Mouse (Mus musculus) heart, embryonic 11.5 days (tissue): Measurements from ENCODE around the gene Xcr1. TPM values are rescaled to one million over a fixed set of nuclear protein-coding genes. Genes with fewer than 3 reads are reported as not detected.

Source experiments
- ATAC-seq: fragments of 200-750 bp; cut with Nextera tagmentation; replicated peaks from 2 replicates; pipeline ENCODE4 v1.8.0; 2017; ENCODE audit warnings: moderate library complexity; ENCODE audit not compliant: insufficient number of reproducible peaks, low FRiP score, low TSS enrichment
- H3K27ac ChIP-seq: fragments of 300-500 bp; sonication (generic); 2 replicates; pipeline ENCODE4 v1.5.1; 2014; ENCODE audit warnings: mild to moderate bottlenecking, low read depth, low read length
- H3K27me3 ChIP-seq: fragments of 300-500 bp; sonication (generic); 2 replicates; pipeline ENCODE4 v1.6.1; 2014; ENCODE audit warnings: mild to moderate bottlenecking, low read length, mixed read lengths; ENCODE audit not compliant: control insufficient read depth, insufficient read depth
- H3K36me3 ChIP-seq: fragments of 300-500 bp; sonication (generic); 2 replicates; pipeline ENCODE4 v1.6.1; 2014; ENCODE audit warnings: mild to moderate bottlenecking, low read length, moderate library complexity, mixed read lengths; ENCODE audit not compliant: control insufficient read depth, insufficient read depth
- H3K4me1 ChIP-seq: fragments of 300-500 bp; sonication (generic); 2 replicates; pipeline ENCODE4 v1.6.1; 2014; ENCODE audit warnings: low read length; ENCODE audit not compliant: control insufficient read depth, insufficient read depth
- H3K4me2 ChIP-seq: fragments of 300-500 bp; sonication (generic); 2 replicates; pipeline ENCODE4 v1.6.1; 2014; ENCODE audit warnings: mild to moderate bottlenecking, moderate library complexity
- H3K4me3 ChIP-seq: fragments of 300-500 bp; sonication (generic); 2 replicates; pipeline ENCODE4 v1.5.1; 2014; ENCODE audit warnings: low read depth, low read length
- H3K9ac ChIP-seq: fragments of 300-500 bp; sonication (generic); 2 replicates; pipeline ENCODE4 v1.6.1; 2014; ENCODE audit warnings: mild to moderate bottlenecking, low read depth, low read length, moderate library complexity
- H3K9me3 ChIP-seq: fragments of 300-500 bp; sonication (generic); replicated peaks from 2 replicates; pipeline ENCODE4 v1.6.1; 2016; ENCODE audit warnings: low read length; ENCODE audit not compliant: control insufficient read depth
- WGBS: fragments of 180-500 bp; shearing (Covaris S2); extraction: QIAGEN DNeasy Blood & Tissue Kit; methylation state at CpG from one replicate; pipeline ENCODE4 v1.1.7; 2014; ENCODE audit not compliant: insufficient replicate concordance; 5-methylcytosine and 5-hydroxymethylcytosine counted together
- polyA plus RNA-seq: library from polyadenylated mRNA; unstranded; fragments of >200 nt; fragmentation: Nextera tagmentation; extraction: Ambion mirVana; gene quantifications from 2 replicates; pipeline ENCODE4 v1.2.1, GENCODE M21; 2014

Gene Xcr1
- not detected in 2 replicates for polyA plus RNA-seq

- no peaks in the 10 kb centered on the region for H3K9me3 ChIP-seq
- no peaks in the 10 kb centered on the region for H3K4me1 ChIP-seq
- H3K4me3 ChIP-seq: no peak within 1 kb of the TSS
- no peaks in the 10 kb centered on the region for H3K36me3 ChIP-seq
- H3K9ac ChIP-seq: no peak within 1 kb of the TSS
- WGBS: 82% methylated on average over 9 of the region's 9 CpGs
- no peaks in the 10 kb centered on the region for H3K27me3 ChIP-seq
- no peak within 1 kb of the TSS for H3K4me2 ChIP-seq
- no peak for ATAC-seq
- H3K27ac ChIP-seq: no peak within 1 kb of the TSS
Measured at GRCm38 (mm10) chr9:123861929-123862328, at the start of gene Xcr1. TSS of gene Xcr1 (minus strand) at chr9:123862029.

GRCm38 (mm10) chr9:123872049-123872448 is 10.2 kb upstream of the Xcr1 start:
- no peak for ATAC-seq
- H3K36me3 ChIP-seq: no peaks in the 10 kb centered on the region
- no peak overlapping the region for H3K4me3 ChIP-seq
- 61% methylated on average over 4 of the region's 4 CpGs for WGBS
- H3K4me2 ChIP-seq: no peak overlapping the region
- H3K9ac ChIP-seq: no peak overlapping the region
- H3K27ac ChIP-seq: no peak overlapping the region
- no peaks in the 10 kb centered on the region for H3K27me3 ChIP-seq
- H3K9me3 ChIP-seq: no peaks in the 10 kb centered on the region
- no peaks in the 10 kb centered on the region for H3K4me1 ChIP-seq

DNA sequence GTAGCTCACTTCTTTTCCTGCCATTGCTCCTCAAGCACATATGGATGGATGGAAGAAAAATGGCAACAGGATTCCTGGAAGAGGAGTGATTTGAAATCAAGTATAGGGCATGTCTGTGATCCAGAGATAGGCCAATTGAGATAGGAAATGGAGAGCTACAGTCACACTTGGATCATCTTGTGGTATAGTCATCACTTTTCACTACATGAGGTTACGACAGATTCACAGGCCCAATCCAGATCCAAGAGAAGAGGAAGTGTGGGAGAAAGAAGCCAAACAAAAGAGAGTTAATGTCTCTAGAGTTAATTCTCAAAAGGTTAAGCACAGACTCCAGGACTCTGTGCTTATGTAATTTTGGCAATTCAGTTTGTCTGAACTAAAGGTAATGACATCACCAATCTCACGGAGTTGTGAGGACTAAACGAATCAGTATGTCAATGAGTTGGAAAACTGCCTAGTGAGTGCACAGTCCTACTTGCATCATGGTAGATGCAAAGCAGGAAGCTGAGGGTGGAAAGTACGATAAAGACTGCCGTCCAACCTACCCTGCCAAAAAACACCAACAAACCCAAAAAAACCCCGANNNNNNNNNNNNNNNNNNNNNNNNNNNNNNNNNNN is 7.4 kb upstream of the Xcr1 start:
- Histone ChIP-seq H3K4me3 (no peak overlapping the region), H3K27me3 (no peaks in the 10 kb centered on the region), H3K4me2 (no peak overlapping the region), H3K9me3 (no peaks in the 10 kb centered on the region), H3K36me3 (no peaks in the 10 kb centered on the region), H3K4me1 (no peaks in the 10 kb centered on the region), H3K9ac (no peak overlapping the region), H3K27ac (no peak overlapping the region)
- ATAC-seq: no peak
- WGBS: 65% methylated on average over 3 of the region's 6 CpGs

GRCm38 (mm10) chr9:123863641-123864040 is 1.8 kb upstream of the Xcr1 start:
- Histone ChIP-seq H3K9ac (no peak overlapping the region), H3K4me3 (no peak overlapping the region), H3K27ac (no peak overlapping the region), H3K4me1 (no peaks in the 10 kb centered on the region), H3K36me3 (no peaks in the 10 kb centered on the region), H3K27me3 (no peaks in the 10 kb centered on the region), H3K9me3 (no peaks in the 10 kb centered on the region), H3K4me2 (no peak overlapping the region)
- 76% methylated on average over 1 of the region's 1 CpGs for WGBS
- ATAC-seq: no peak

- H3K4me2 ChIP-seq: no peak overlapping the region
- no peak overlapping the region for H3K4me3 ChIP-seq
- no peak overlapping the region for H3K9ac ChIP-seq
- no peaks in the 10 kb centered on the region for H3K27me3 ChIP-seq
- no peaks in the 10 kb centered on the region for H3K4me1 ChIP-seq
- 79% methylated on average over 1 of the region's 1 CpGs for WGBS
- H3K36me3 ChIP-seq: no peaks in the 10 kb centered on the region
- H3K9me3 ChIP-seq: no peaks in the 10 kb centered on the region
- ATAC-seq: no peak
- no peak overlapping the region for H3K27ac ChIP-seq
Measured at GRCm38 (mm10) chr9:123862895-123863616, 1.2 kb upstream of the Xcr1 start.

DNA sequence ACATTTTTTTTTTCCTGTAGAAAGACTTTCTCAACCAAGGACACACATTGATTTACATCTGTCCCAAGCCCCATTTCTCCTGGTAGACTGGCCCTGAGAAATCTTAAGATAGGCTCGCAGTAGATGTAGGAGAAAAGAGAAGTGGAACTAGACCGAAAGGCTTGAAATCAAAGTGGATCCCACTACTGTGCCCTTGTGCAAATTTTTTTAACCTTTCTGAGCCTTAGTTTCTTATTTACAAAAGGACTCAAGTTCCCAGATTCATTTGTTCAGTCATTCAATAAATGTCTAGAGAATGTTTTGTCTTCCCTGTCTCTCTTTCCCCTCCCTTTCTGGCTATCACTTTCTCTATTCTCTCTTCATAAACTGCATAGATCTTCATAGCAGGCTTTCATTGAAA is 5.0 kb downstream of the Xcr1 start:
- Histone ChIP-seq H3K4me3 (no peak overlapping the region), H3K9me3 (no peaks in the 10 kb centered on the region), H3K36me3 (no peaks in the 10 kb centered on the region), H3K4me2 (no peak overlapping the region), H3K27me3 (no peaks in the 10 kb centered on the region), H3K27ac (no peak overlapping the region), H3K9ac (no peak overlapping the region), H3K4me1 (no peaks in the 10 kb centered on the region)
- WGBS: 74% methylated on average over 2 of the region's 2 CpGs
- ATAC-seq: no peak

DNA sequence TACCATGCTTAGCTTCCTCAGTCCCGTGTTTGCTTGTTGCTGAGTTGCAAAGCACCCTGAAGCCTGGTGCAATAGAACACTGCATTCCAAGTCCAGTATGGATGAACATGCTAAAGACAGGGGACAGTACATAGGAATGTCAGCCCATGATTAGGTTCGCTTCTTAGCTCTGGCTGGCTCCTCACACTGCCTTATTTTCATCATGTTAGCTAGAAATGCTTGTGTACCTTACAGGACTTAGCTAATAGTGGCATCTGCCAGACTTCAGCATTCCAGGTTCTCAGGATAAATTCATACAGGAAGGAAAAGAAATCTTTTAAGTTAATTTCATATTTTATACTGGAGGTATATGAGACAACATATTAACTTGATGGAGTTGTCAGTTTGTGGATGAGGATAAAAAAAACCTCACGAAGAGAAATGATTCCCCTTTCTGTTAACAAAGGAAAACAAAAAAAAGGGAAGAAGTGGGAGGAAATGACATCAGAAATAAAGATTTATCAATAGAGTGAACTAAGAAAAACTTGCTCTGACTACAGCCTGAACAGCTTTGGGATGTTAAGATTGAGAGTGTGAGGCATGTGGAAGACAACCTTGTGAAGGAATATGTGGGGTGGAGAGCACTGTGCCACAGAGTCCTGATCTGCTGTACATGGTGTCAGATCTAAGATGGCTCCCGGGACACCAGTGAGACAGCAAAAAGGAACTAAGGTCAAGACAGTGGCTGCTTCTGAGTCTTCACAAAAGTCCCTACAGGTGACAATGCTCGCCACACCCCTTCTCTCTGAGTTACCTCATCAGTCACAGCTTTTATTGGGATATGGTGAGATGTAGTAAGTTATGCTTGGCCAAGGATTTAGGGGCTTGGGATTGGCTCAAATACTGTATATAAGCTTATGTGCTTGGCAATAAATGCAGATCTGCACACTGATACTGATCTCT is 9.1 kb downstream of the Xcr1 start:
- Histone ChIP-seq H3K4me3 (peak overlapping the region; percentile 38), H3K27me3 (no peaks in the 10 kb centered on the region), H3K9ac (peak overlapping the region; percentile 40; the same call in 1 of the 2 replicates), H3K9me3 (no peaks in the 10 kb centered on the region), H3K27ac (no peak overlapping the region), H3K4me1 (0 out of 2 replicates have a peak, but pooled peaks cover 7% of the 10 kb centered on the region), H3K36me3 (no peaks in the 10 kb centered on the region), H3K4me2 (peak overlapping the region; percentile 58)
- WGBS: 63% methylated on average over 5 of the region's 5 CpGs
- ATAC-seq: no peak

GRCm38 (mm10) chr9:123851713-123852448 is 9.9 kb downstream of the Xcr1 start, which contains the start of gene Fyco1:
TSS of gene Fyco1 (minus strand) at chr9:123851899.
- peak within 1 kb of the TSS; percentile 63 for H3K4me3 ChIP-seq
- under 1% methylated on average over 47 of the region's 47 CpGs for whole genome bisulfite sequencing
- H3K4me1 ChIP-seq: 0 out of 2 replicates have a peak, but pooled peaks cover 7% of the 10 kb centered on the region
- H3K36me3 ChIP-seq: no peaks in the 10 kb centered on the region
- peak; percentile 95 for ATAC-seq
- H3K9ac ChIP-seq: peak within 1 kb of the TSS; percentile 93
- no peaks in the 10 kb centered on the region for H3K9me3 ChIP-seq
- peak within 1 kb of the TSS; percentile 83 for H3K4me2 ChIP-seq
- H3K27me3 ChIP-seq: no peaks in the 10 kb centered on the region
- peak within 1 kb of the TSS; percentile 88 for H3K27ac ChIP-seq
